Mouse (Mus musculus) ES-Bruce4 (cell line): ENCODE data around the gene Tbc1d22a. TPM values are rescaled to one million over a fixed set of nuclear protein-coding genes. Genes with fewer than 3 reads are reported as not detected.

Source experiments
- H3K27ac ChIP-seq: 2 replicates; pipeline ENCODE4 v1.5.1; 2012; ENCODE audit warnings: low read length, inconsistent platforms; ENCODE audit not compliant: insufficient read depth
- H3K27me3 ChIP-seq: 2 replicates; pipeline ENCODE4 v1.6.1; 2012; ENCODE audit warnings: mild to moderate bottlenecking, low read length, inconsistent platforms; ENCODE audit not compliant: control insufficient read depth, poor library complexity, insufficient read depth, severe bottlenecking
- H3K36me3 ChIP-seq: 2 replicates; pipeline ENCODE4 v1.6.1; 2012; ENCODE audit warnings: inconsistent platforms, mild to moderate bottlenecking, low read length, moderate library complexity; ENCODE audit not compliant: control insufficient read depth, poor library complexity, insufficient read depth, severe bottlenecking
- H3K4me1 ChIP-seq: one replicate; pipeline ENCODE4 v1.8.1; 2011; ENCODE audit warnings: low read length; ENCODE audit not compliant: control insufficient read depth, insufficient read depth
- H3K4me3 ChIP-seq: 2 replicates; pipeline ENCODE4 v1.5.1; 2011; ENCODE audit warnings: low read depth, mild to moderate bottlenecking, low read length
- H3K9ac ChIP-seq: 2 replicates; pipeline ENCODE4 v1.6.1; 2012; ENCODE audit warnings: low read depth, mild to moderate bottlenecking, inconsistent platforms; ENCODE audit not compliant: poor library complexity, severe bottlenecking
- H3K9me3 ChIP-seq: replicated peaks from 2 replicates; pipeline ENCODE4 v1.6.1; 2012; ENCODE audit warnings: mild to moderate bottlenecking, low read length, inconsistent platforms; ENCODE audit not compliant: control insufficient read depth, poor library complexity, insufficient read depth, severe bottlenecking
- CTCF ChIP-seq: IDR thresholded peaks from one replicate; pipeline ENCODE4 v1.8.1; 2011; ENCODE audit warnings: low read depth, low read length
- EP300 ChIP-seq: IDR thresholded peaks from 2 replicates; pipeline ENCODE4 v1.6.1; 2011; ENCODE audit warnings: low read depth, low read length; ENCODE audit not compliant: insufficient read depth
- POLR2A ChIP-seq: IDR thresholded peaks from one replicate; pipeline ENCODE4 v1.8.1; 2011; ENCODE audit warnings: low read length; ENCODE audit not compliant: insufficient read depth
- polyA plus RNA-seq: library from polyadenylated mRNA; stranded (reverse); fragments of >200 nt; gene quantifications from 2 replicates; pipeline ENCODE4 v1.2.4, GENCODE M21; 2011; ENCODE audit warnings: low read depth; ENCODE audit not compliant: missing spikeins, insufficient read depth, insufficient read length

Tbc1d22a gene
- polyA plus RNA-seq, 1 experiment = 14.1 TPM

DNA sequence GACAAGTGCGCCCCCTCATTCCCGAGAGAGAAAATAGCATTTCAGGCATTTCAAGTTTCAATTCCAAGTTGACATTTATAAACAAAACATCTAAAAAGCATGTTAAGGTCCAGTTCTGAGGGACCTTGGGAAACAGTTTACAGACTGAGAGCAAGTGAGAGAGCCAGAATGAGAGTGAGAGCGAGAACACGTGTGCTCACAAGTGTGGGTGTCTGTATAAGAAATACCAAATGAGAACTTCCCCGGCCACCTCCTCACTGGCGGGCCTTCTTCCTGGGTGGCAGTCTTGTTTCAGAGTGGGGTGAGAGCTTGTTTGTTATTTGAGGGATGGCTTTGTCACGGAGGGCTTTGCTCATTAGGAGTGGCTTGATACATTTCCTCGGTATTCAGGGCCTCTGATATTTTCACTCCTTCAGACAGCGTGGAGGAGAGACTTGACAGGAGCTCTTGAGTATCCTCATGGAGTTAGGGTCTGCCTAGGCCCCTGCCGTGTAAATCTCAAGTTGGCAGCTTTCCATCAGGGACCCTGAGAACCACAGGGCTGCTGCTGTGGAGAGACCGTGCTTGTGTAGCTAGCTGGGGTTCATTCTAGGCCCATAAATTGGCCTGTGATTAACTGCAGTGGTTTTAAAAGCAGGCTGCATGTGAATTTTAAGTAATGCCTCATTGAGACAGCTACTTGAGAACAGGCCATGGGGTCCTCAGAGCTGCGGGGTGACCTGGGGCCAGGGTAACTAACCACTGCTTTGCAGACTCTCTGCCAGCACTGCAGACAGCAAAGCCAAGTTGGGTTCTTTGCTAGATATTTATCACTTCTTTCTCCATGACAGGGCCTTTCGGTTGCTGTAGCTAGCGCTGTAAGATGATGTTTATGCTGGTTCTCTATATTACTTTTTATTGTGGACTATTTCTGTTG, 65.1 kb downstream of the Tbc1d22a start:
- H3K27me3 ChIP-seq = no peaks in the 10 kb centered on the region
- H3K36me3 ChIP-seq = no peaks in the 10 kb centered on the region
- H3K27ac ChIP-seq = no peak overlapping the region
- H3K9me3 ChIP-seq = no peaks in the 10 kb centered on the region
- no peak overlapping the region for H3K9ac ChIP-seq
- no peak overlapping the region for H3K4me3 ChIP-seq
- TF ChIP-seq POLR2A (no peak), CTCF (no peak), EP300 (no peak)
- no peaks in the 10 kb centered on the region for H3K4me1 ChIP-seq

DNA sequence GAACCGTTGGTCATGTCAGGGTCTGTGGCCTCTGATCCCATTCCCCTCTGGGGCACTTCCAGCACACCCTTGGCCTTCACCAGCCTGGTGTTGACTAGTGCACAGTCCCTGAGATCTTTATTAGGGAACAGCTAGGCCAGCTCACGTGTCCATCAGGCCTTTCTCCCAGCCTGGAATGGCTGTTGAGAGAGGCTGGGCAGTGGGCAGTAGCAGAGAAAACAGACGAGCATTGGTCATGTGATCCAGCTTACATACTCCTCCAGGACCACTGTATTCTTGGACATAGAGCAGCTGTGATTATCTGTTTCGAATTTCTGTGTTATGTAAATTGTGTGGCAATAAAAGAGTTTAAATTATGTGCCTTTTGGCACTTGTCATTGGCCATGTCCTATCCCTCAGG, 65.9 kb downstream of the Tbc1d22a start:
- Histone ChIP-seq H3K27me3 (no peaks in the 10 kb centered on the region), H3K36me3 (no peaks in the 10 kb centered on the region), H3K9me3 (no peaks in the 10 kb centered on the region), H3K9ac (no peak overlapping the region), H3K27ac (no peak overlapping the region), H3K4me1 (no peaks in the 10 kb centered on the region), H3K4me3 (no peak overlapping the region)
- no peak for TF ChIP-seq EP300
- TF ChIP-seq POLR2A = no peak
- no peak for TF ChIP-seq CTCF

DNA sequence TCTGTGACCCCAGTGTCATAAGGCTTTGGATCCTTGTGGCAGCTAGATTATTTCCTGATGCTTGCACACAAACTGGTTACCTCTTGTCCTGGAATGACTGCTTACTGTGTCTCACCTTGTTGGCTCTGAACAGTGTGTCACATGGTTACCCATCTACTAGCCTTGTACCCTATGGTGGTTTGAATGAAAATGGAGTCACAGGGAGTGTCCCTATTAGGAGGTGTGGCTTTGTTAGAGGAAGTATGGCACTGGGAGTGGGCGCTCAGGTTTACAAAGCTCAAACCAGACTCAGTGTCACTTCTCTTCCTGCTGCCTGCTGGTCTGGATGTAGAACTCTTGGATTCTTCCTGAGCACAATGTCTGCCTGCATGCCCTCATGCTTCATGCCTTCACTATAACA, 69.0 kb downstream of the Tbc1d22a start:
- Histone ChIP-seq H3K27me3 (no peaks in the 10 kb centered on the region), H3K36me3 (no peaks in the 10 kb centered on the region), H3K9me3 (no peaks in the 10 kb centered on the region), H3K4me3 (no peak overlapping the region), H3K9ac (no peak overlapping the region), H3K4me1 (no peaks in the 10 kb centered on the region), H3K27ac (no peak overlapping the region)
- TF ChIP-seq EP300 = no peak
- TF ChIP-seq CTCF = no peak
- TF ChIP-seq POLR2A = no peak

DNA sequence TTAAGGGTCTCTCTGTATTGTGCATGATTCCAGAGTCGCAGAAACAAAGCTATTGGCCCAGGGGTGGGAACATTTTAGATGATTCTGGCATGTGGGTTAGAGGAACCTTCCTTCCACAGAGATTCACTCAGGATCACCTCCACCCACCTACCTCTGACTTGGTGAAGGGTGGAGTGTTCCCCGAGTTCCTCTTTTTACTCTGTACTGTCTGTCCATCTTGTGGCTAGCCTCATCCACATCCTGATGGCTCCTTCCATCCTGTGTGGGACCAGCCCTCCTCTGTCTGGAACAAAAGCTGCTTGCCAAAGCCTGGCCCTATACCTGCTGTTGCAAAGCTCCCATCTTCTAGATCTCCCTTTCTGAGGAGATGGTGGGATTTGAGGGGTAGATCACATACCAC, 71.0 kb downstream of the Tbc1d22a start:
- H3K9me3 ChIP-seq = no peaks in the 10 kb centered on the region
- H3K27me3 ChIP-seq = no peaks in the 10 kb centered on the region
- H3K36me3 ChIP-seq = no peaks in the 10 kb centered on the region
- H3K4me1 ChIP-seq = no peaks in the 10 kb centered on the region
- no peak overlapping the region for H3K4me3 ChIP-seq
- TF ChIP-seq CTCF (no peak), EP300 (no peak), POLR2A (no peak)
- H3K9ac ChIP-seq = no peak overlapping the region
- H3K27ac ChIP-seq = no peak overlapping the region

DNA sequence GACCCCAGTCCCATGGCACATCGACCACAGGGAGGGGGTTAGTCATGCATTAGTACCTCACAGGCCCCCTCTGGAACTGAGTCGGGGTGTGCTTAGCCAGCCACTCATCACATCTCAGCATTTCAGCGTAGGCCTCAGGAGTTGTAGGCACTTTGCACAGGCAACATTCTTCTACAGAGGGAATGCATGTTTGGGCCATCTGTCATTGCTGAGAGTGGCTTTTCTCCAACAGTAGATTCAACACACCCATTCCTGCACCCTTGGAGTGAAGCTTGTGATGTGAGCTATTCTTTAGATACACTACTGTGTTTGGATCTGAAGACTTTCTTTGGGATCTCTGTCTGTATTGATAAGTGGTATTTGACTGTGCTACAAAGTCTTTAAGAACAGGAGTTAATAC, 75.8 kb downstream of the Tbc1d22a start:
- Histone ChIP-seq H3K4me3 (no peak overlapping the region), H3K4me1 (no peaks in the 10 kb centered on the region), H3K27ac (no peak overlapping the region), H3K27me3 (no peaks in the 10 kb centered on the region), H3K36me3 (no peaks in the 10 kb centered on the region), H3K9ac (no peak overlapping the region), H3K9me3 (no peaks in the 10 kb centered on the region)
- TF ChIP-seq EP300 = no peak
- no peak for TF ChIP-seq CTCF
- no peak for TF ChIP-seq POLR2A

DNA sequence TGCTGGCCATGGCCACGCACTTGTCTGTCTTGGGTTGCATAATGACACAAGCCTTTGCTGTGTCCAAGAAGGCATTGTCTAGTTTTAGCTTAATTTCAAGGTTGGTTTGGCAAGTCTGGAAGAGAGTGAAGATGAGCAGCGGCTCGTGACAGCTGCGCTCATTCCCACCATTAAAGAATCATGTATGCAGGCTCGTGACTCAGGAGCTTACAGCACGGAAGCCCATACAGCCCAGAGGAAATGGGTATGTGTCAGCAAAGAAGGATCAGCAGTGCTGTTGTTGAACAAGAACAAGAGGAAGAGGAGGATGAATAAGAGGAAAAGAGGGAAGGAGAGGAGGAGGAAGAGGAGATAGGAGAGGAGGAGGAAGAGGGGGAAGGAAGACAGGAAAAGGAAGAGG, 78.0 kb downstream of the Tbc1d22a start:
- H3K4me1 ChIP-seq = no peaks in the 10 kb centered on the region
- H3K27me3 ChIP-seq = no peaks in the 10 kb centered on the region
- H3K9ac ChIP-seq = no peak overlapping the region
- H3K4me3 ChIP-seq = no peak overlapping the region
- no peaks in the 10 kb centered on the region for H3K36me3 ChIP-seq
- TF ChIP-seq EP300 = no peak
- no peak for TF ChIP-seq POLR2A
- TF ChIP-seq CTCF = no peak
- no peaks in the 10 kb centered on the region for H3K9me3 ChIP-seq
- H3K27ac ChIP-seq = no peak overlapping the region
